Mouse (Mus musculus) kidney, adult 2 months (tissue): Measurements from ENCODE around the gene Apeh. TPM values are rescaled to one million over a fixed set of nuclear protein-coding genes. Genes with fewer than 3 reads are reported as not detected.

Source experiments
- DNase-seq: peaks from one replicate; pipeline ENCODE4 v3.0.0; 2021
- H3K27ac ChIP-seq: fragments of 200-500 bp; 2 replicates; pipeline ENCODE4 v1.5.1; 2012; ENCODE audit warnings: low read depth, low read length, control low read depth, inconsistent platforms; ENCODE audit not compliant: insufficient read depth
- H3K27me3 ChIP-seq: fragments of 200-500 bp; replicated peaks from 2 replicates; pipeline ENCODE4 v1.6.1; 2012; ENCODE audit warnings: mild to moderate bottlenecking, moderate library complexity, low read length, inconsistent platforms; ENCODE audit not compliant: control insufficient read depth, insufficient read depth
- H3K36me3 ChIP-seq: fragments of 200-500 bp; 2 replicates; pipeline ENCODE4 v1.6.1; 2012; ENCODE audit warnings: mild to moderate bottlenecking, moderate library complexity, low read length, inconsistent platforms; ENCODE audit not compliant: control insufficient read depth, insufficient read depth
- H3K4me1 ChIP-seq: fragments of 200-500 bp; 2 replicates; pipeline ENCODE4 v1.6.1; 2011; ENCODE audit warnings: low read length; ENCODE audit not compliant: control insufficient read depth, insufficient read depth
- H3K4me3 ChIP-seq: fragments of 200-500 bp; 2 replicates; pipeline ENCODE4 v1.5.1; 2011; ENCODE audit warnings: mild to moderate bottlenecking, low read depth, low read length, control low read depth; ENCODE audit not compliant: insufficient read depth
- CTCF ChIP-seq: fragments of 200-500 bp; conservative IDR thresholded peaks from 2 replicates; pipeline ENCODE4 v1.5.1; 2011; ENCODE audit warnings: low read depth, mild to moderate bottlenecking, control low read depth, low read length, moderate library complexity, mixed read lengths; ENCODE audit not compliant: insufficient read depth, insufficient read length
- POLR2A ChIP-seq: fragments of 200-500 bp; IDR thresholded peaks from one replicate; pipeline ENCODE4 v1.6.1; 2011; ENCODE audit warnings: low read depth, low read length, control low read depth
- WGBS: fragments of 180-500 bp; shearing (Covaris S2); methylation state at CpG from one replicate; pipeline ENCODE4 v1.1.7; 2018; 5-methylcytosine and 5-hydroxymethylcytosine counted together
- polyA plus RNA-seq: library from polyadenylated mRNA; depleted of rRNA; stranded (reverse); fragments of >200 nt; gene quantifications from 2 replicates; pipeline ENCODE4 v1.2.3, GENCODE M21; 2012

Apeh gene
- polyA plus RNA-seq, 1 experiment = 299 TPM

DNA sequence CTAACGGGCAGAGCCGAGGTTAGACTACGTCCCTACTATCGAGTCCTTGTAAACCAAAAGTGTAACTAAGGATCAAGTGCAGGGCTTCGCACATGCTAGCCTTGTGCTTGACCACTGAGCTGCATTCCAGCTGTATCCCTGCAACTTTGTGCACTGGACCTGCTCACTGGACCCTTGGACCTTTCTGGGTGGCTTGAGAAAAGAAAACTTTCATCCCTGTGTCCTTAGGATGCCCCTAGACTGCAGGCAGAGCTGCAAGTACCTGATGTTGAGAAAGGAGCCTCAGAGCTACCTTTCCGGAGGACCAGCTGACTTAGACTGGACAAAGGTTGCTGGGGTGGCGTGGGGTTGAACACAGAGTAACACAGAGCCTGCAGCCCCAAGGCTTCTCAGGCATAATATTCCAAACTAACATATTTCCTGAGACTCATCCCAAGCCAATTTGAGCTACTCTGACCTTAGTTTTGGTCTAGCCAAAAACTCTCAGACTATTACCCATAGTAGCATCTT, 3.7 kb downstream of the Apeh start:
- 54% methylated on average over 7 of the region's 7 CpGs for WGBS
- Histone ChIP-seq H3K27me3 (no peaks in the 10 kb centered on the region), H3K27ac (peak overlapping the region; percentile 70), H3K36me3 (peaks cover 4% of the 10 kb centered on the region), H3K4me1 (peaks cover 15% of the 10 kb centered on the region), H3K4me3 (no peak overlapping the region)
- DNase-seq = peak; percentile 87
- no peak for TF ChIP-seq CTCF
- TF ChIP-seq POLR2A = no peak

- Histone ChIP-seq H3K36me3 (peaks cover 5% of the 10 kb centered on the region), H3K4me3 (no peak overlapping the region), H3K27me3 (no peaks in the 10 kb centered on the region), H3K27ac (peak overlapping the region; percentile 87), H3K4me1 (peaks cover 25% of the 10 kb centered on the region)
- 62% methylated on average over 4 of the region's 4 CpGs for WGBS
- DNase-seq = peak; percentile 84
- no peak for TF ChIP-seq POLR2A
- TF ChIP-seq CTCF = no peak
Measured at GRCm38 (mm10) chr9:108085261-108085660, 9.1 kb downstream of the Apeh start.

GRCm38 (mm10) chr9:108083561-108083960, 10.8 kb downstream of the Apeh start:
- Histone ChIP-seq H3K27me3 (no peaks in the 10 kb centered on the region), H3K27ac (no peak overlapping the region), H3K36me3 (peaks cover 1% of the 10 kb centered on the region; the same call in 1 of the 2 replicates), H3K4me3 (no peak overlapping the region), H3K4me1 (peaks cover 24% of the 10 kb centered on the region)
- WGBS = 83% methylated on average over 6 of the region's 6 CpGs
- no peak for TF ChIP-seq CTCF
- TF ChIP-seq POLR2A = no peak
- DNase-seq = no peak

DNA sequence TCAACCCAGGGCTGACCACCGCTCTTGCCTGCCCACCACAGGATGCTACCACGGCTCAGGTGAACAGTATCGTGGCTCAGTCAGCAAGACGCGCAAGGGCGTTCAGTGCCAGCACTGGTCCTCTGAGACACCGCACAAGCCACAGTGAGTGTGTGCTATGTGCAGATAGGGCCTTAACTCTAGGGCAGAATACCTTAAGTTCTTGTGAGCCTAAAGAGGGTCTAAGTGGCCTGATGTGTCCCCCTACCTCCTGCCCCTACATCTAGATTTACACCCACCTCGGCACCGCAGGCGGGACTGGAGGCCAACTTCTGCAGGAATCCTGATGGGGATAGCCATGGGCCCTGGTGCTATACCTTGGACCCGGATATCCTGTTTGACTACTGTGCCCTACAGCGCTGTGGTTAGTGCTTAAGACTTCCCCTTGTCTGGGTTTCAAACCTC, 11.4 kb downstream of the Apeh start, which contains the start of gene Rnf123:
Gene Rnf123 (minus strand): TSS at position 359 of the 444 bp plus-strand sequence.
- H3K4me1 ChIP-seq = peaks cover 29% of the 10 kb centered on the region
- H3K4me3 ChIP-seq = no peak within 1 kb of the TSS
- WGBS = 36% methylated on average over 12 of the region's 12 CpGs
- TF ChIP-seq CTCF (no peak), POLR2A (peak; percentile 36)
- peaks cover 1% of the 10 kb centered on the region; the same call in 1 of the 2 replicates for H3K36me3 ChIP-seq
- no peak within 1 kb of the TSS for H3K27ac ChIP-seq
- DNase-seq = no peak
- no peaks in the 10 kb centered on the region for H3K27me3 ChIP-seq

DNA sequence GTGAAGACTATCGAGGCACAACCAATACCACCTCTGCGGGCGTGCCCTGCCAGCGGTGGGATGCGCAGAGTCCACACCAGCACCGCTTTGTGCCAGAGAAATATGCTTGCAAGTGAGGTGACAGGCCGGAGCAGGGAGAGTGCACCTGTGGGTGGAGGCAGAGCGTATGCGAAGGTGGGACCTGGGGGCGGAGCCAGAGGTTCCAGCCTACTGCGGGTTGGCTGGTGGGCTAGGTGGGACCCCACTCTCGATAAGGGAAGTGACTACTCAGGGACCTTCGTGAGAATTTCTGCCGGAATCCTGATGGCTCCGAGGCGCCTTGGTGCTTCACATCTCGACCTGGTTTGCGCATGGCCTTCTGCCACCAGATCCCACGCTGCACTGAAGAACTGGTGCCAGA, 11.9 kb downstream of the Apeh start:
- WGBS = 6% methylated on average over 19 of the region's 19 CpGs
- no peaks in the 10 kb centered on the region for H3K27me3 ChIP-seq
- H3K27ac ChIP-seq = no peak overlapping the region
- no peak for DNase-seq
- H3K4me3 ChIP-seq = no peak overlapping the region
- peaks cover 1% of the 10 kb centered on the region; the same call in 1 of the 2 replicates for H3K36me3 ChIP-seq
- H3K4me1 ChIP-seq = peaks cover 30% of the 10 kb centered on the region
- TF ChIP-seq POLR2A (peak; percentile 1), CTCF (no peak)

DNA sequence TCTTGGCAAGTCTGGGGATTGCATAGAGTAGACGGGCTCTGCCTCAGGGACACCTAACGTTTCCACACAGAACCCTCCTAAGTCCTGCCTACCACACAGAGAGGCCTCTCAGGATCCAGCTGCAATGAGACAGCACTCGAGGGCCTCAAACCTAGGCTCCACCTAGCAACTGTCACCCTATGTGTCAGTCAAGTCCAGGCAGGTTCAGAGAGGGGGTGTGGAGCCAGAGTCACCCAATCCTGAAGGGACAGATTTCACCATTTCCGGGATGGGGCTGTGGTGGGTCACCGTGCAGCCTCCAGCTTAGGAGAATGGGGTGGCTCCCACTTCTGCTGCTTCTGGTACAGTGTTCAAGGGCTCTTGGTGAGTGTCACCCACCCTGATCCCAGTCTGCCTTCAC, 14.2 kb downstream of the Apeh start, which contains the start of gene Mst1:
Gene Mst1 (plus strand): TSS at position 269 of the 400 bp plus-strand sequence.
- TF ChIP-seq POLR2A (no peak), CTCF (no peak)
- Histone ChIP-seq H3K27ac (peak within 1 kb of the TSS; percentile 57; the same call in 1 of the 2 replicates), H3K4me1 (peaks cover 24% of the 10 kb centered on the region), H3K27me3 (no peaks in the 10 kb centered on the region), H3K36me3 (no peaks in the 10 kb centered on the region; the same call in 1 of the 2 replicates), H3K4me3 (peak within 1 kb of the TSS; percentile 86)
- WGBS = 89% methylated on average over 5 of the region's 5 CpGs
- DNase-seq = no peak

- H3K27me3 ChIP-seq = no peaks in the 10 kb centered on the region
- no peak for TF ChIP-seq POLR2A
- TF ChIP-seq CTCF = no peak
- no peak overlapping the region for H3K4me3 ChIP-seq
- WGBS = 55% methylated on average over 7 of the region's 7 CpGs
- H3K36me3 ChIP-seq = no peaks in the 10 kb centered on the region
- peaks cover 4% of the 10 kb centered on the region; the same call in 1 of the 2 replicates for H3K4me1 ChIP-seq
- no peak for DNase-seq
- no peak overlapping the region for H3K27ac ChIP-seq
Measured at GRCm38 (mm10) chr9:108073141-108073930, 21.1 kb downstream of the Apeh start.
